Mouse (Mus musculus): ENCODE measurements around the gene Pwp2. TPM values are rescaled to one million over a fixed set of nuclear protein-coding genes. Genes with fewer than 3 reads are reported as not detected.

The Pwp2 gene
- total and polyA plus RNA-seq, 2 experiments from 2014 or later = 6.9 to 11.5 TPM

DNA sequence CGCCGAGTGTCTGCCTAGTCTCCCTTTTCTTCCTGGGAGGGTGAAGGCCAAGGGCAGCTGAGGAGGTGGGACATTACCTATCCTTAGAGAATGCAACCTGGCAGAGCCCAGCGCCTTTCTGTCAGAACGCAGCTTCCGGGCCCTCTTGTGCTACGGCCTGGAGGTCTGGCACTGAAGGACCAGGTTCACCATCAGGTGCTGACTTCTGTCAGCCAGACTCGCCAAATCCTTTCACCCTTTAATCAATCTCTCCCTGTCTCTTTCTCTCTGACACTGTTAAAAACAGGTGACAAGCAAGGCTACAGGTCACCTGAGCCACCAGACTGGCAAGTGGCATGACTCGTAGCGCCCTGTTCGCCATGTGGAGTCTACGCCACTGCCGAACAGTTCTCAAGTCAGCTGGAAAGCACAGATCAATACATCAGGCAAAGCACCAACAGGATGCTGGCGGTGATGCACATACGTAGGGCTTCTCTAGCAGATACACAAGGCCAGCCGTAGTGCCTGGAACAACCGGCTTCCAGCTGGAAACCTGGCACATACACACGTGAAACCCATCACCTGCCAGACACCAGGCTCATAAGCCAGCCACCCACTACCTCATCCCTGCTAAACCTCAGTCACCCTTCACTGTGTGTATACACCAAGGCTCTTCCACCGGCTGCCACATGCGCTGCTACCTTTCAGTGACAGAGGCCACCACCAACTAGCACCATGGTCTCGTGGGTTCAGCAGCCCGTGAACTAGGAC is 19.5 kb downstream of the Pwp2 start:
- WGBS = 90% methylated on average over 21 of the region's 21 CpGs
- no peak overlapping the region for H3K4me3 ChIP-seq (ENCODE audit: low read depth, low read length)
- no peak overlapping the region for H3K4me2 ChIP-seq (ENCODE audit: low read depth, low read length)
- ATAC-seq (ENCODE audit: insufficient read depth, low read depth) = no peak
- no peak for DNase-seq (ENCODE audit: low spot score)
- peaks cover 11% of the 10 kb centered on the region; the same call in 1 of the 2 replicates for H3K4me1 ChIP-seq (ENCODE audit: control insufficient read depth, insufficient read depth)
- peaks cover 57% of the 10 kb centered on the region for H3K36me3 ChIP-seq (replicated peaks; ENCODE audit: control insufficient read depth, insufficient read depth, low read length)
- no peak overlapping the region for H3K9ac ChIP-seq (replicated peaks; ENCODE audit: low read depth, low read length)
- no peak overlapping the region for H3K27ac ChIP-seq (ENCODE audit: low read depth)
- no peaks in the 10 kb centered on the region for H3K9me3 ChIP-seq (replicated peaks; ENCODE audit: control insufficient read depth, low read length)
- no peaks in the 10 kb centered on the region for H3K27me3 ChIP-seq (ENCODE audit: control insufficient read depth, insufficient read depth, low read length)
- no peak for TF ChIP-seq EP300 (IDR thresholded peaks at IDR 0.05; ENCODE audit: low read depth)
- TF ChIP-seq CTCF (IDR thresholded peaks at IDR 0.05; ENCODE audit: low read depth) = no peak

DNA sequence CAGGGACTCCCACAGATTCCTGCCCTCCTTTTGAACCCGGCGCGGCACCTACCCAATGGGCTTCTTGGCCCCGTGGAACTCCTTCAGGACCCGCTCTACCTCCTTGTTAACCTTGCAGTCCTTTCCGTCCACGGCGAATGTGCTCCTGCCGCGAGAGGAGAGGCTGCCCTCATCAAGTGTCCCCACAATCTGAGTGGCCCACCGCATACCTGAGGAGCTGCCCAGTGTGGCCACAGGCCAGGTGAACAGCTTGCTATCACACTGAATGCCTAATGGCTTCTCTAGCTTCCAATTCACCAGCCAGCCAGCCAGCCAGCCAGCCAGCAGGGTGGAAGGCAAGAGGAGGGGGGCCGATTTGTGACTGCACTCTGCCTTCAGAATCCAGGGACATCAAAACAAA is 20.2 kb downstream of the Pwp2 start:
- TF ChIP-seq CTCF (IDR thresholded peaks at IDR 0.05; ENCODE audit: low read depth) (no peak), EP300 (IDR thresholded peaks at IDR 0.05; ENCODE audit: low read depth) (no peak)
- Histone ChIP-seq H3K4me1 (ENCODE audit: control insufficient read depth, insufficient read depth) (peaks cover 12% of the 10 kb centered on the region; the same call in 1 of the 2 replicates), H3K27ac (ENCODE audit: low read depth) (no peak overlapping the region), H3K9me3 (replicated peaks; ENCODE audit: control insufficient read depth, low read length) (no peaks in the 10 kb centered on the region), H3K27me3 (ENCODE audit: control insufficient read depth, insufficient read depth, low read length) (no peaks in the 10 kb centered on the region), H3K36me3 (replicated peaks; ENCODE audit: control insufficient read depth, insufficient read depth, low read length) (peaks cover 57% of the 10 kb centered on the region), H3K4me2 (ENCODE audit: low read depth, low read length) (no peak overlapping the region), H3K9ac (replicated peaks; ENCODE audit: low read depth, low read length) (no peak overlapping the region), H3K4me3 (ENCODE audit: low read depth, low read length) (no peak overlapping the region)
- DNase-seq (ENCODE audit: low spot score) = no peak
- WGBS = 86% methylated on average over 12 of the region's 12 CpGs
- no peak for ATAC-seq (ENCODE audit: insufficient read depth, low read depth)

DNA sequence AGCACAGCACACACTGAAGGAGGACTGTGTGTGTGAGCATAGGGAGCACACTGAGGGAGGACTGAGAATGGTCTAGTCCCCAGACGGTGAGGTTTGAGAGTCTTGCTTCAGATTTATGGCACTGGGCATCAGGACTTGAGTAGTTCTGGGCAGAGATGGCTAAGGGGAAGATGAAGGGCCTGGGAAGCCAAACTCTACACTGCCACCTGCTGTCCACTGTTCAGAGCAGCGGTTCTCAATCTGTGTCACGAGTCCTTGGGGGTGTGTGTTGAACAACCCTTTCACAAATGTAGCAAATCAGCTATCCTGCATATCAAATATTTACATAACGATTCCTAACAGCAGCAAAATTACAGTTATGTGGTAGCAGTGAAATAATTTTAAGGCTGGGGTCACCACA is 21.0 kb downstream of the Pwp2 start:
- Histone ChIP-seq H3K27me3 (ENCODE audit: control insufficient read depth, insufficient read depth, low read length) (no peaks in the 10 kb centered on the region), H3K4me1 (ENCODE audit: control insufficient read depth, insufficient read depth) (peaks cover 15% of the 10 kb centered on the region; the same call in 1 of the 2 replicates), H3K27ac (ENCODE audit: low read depth) (no peak overlapping the region), H3K36me3 (replicated peaks; ENCODE audit: control insufficient read depth, insufficient read depth, low read length) (peaks cover 57% of the 10 kb centered on the region), H3K9ac (replicated peaks; ENCODE audit: low read depth, low read length) (no peak overlapping the region), H3K4me3 (ENCODE audit: low read depth, low read length) (no peak overlapping the region), H3K4me2 (ENCODE audit: low read depth, low read length) (no peak overlapping the region), H3K9me3 (replicated peaks; ENCODE audit: control insufficient read depth, low read length) (no peaks in the 10 kb centered on the region)
- 16% methylated on average over 4 of the region's 4 CpGs for WGBS
- DNase-seq (ENCODE audit: low spot score) (peak; percentile 64), ATAC-seq (ENCODE audit: insufficient read depth, low read depth) (0 out of 2 replicates have a peak, but pooled peaks have one; percentile 33)
- no peak for TF ChIP-seq EP300 (IDR thresholded peaks at IDR 0.05; ENCODE audit: low read depth)
- TF ChIP-seq CTCF (IDR thresholded peaks at IDR 0.05; ENCODE audit: low read depth) = peak; percentile 78

GRCm38 (mm10) chr10:78163241-78163640 is 21.7 kb downstream of the Pwp2 start:
- Histone ChIP-seq H3K9me3 (replicated peaks; ENCODE audit: control insufficient read depth, low read length) (no peaks in the 10 kb centered on the region), H3K27ac (ENCODE audit: low read depth) (no peak overlapping the region), H3K9ac (replicated peaks; ENCODE audit: low read depth, low read length) (no peak overlapping the region), H3K4me2 (ENCODE audit: low read depth, low read length) (no peak overlapping the region), H3K4me1 (ENCODE audit: control insufficient read depth, insufficient read depth) (peaks cover 8% of the 10 kb centered on the region; the same call in 1 of the 2 replicates), H3K27me3 (ENCODE audit: control insufficient read depth, insufficient read depth, low read length) (no peaks in the 10 kb centered on the region), H3K36me3 (replicated peaks; ENCODE audit: control insufficient read depth, insufficient read depth, low read length) (peaks cover 57% of the 10 kb centered on the region), H3K4me3 (ENCODE audit: low read depth, low read length) (no peak overlapping the region)
- DNase-seq (ENCODE audit: low spot score) = no peak
- 91% methylated on average over 9 of the region's 9 CpGs for WGBS
- ATAC-seq (ENCODE audit: insufficient read depth, low read depth) = no peak
- TF ChIP-seq EP300 (IDR thresholded peaks at IDR 0.05; ENCODE audit: low read depth) = no peak

DNA sequence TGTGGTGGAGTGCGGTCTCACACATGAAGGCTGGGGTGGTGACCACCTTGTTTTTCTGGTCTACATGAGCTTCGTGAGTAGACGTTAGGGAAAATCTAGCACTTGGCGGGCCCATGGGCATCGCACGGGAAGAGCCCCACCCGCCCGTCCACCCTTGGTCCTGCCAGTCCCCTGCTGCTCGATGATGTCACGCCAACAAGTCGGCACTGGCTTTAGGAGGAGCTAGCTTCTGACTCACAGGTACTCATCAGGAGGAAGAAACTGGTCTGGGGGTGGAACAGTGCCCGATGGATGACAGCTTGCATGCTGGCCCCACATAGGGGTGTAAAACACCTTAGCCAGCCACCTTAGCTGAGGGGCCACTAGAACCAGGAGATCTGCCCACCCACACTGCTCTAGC is 22.3 kb downstream of the Pwp2 start:
- H3K36me3 ChIP-seq (replicated peaks; ENCODE audit: control insufficient read depth, insufficient read depth, low read length) = peaks cover 55% of the 10 kb centered on the region
- DNase-seq (ENCODE audit: low spot score) = no peak
- WGBS = 95% methylated on average over 12 of the region's 12 CpGs

More for the DNA sequence above, 22.3 kb downstream of the Pwp2 start:
- H3K4me2 ChIP-seq (ENCODE audit: low read depth, low read length) = no peak overlapping the region
- H3K27ac ChIP-seq (ENCODE audit: low read depth) = no peak overlapping the region
- H3K9me3 ChIP-seq (replicated peaks; ENCODE audit: control insufficient read depth, low read length) = no peaks in the 10 kb centered on the region
- TF ChIP-seq CTCF (IDR thresholded peaks at IDR 0.05; ENCODE audit: low read depth) = no peak
- TF ChIP-seq EP300 (IDR thresholded peaks at IDR 0.05; ENCODE audit: low read depth) = no peak
- no peak overlapping the region for H3K4me3 ChIP-seq (ENCODE audit: low read depth, low read length)
- peaks cover 6% of the 10 kb centered on the region; the same call in 1 of the 2 replicates for H3K4me1 ChIP-seq (ENCODE audit: control insufficient read depth, insufficient read depth)
- no peak for ATAC-seq (ENCODE audit: insufficient read depth, low read depth)
- H3K9ac ChIP-seq (replicated peaks; ENCODE audit: low read depth, low read length) = no peak overlapping the region
- H3K27me3 ChIP-seq (ENCODE audit: control insufficient read depth, insufficient read depth, low read length) = no peaks in the 10 kb centered on the region

Measured in heart, postnatal 0 days (tissue).